Mouse (Mus musculus) layer of hippocampus, adult 2 months (tissue): ENCODE results near the gene Tmem81. TPM values are rescaled to one million over a fixed set of nuclear protein-coding genes. Genes with fewer than 3 reads are reported as not detected.

Experiments
- DNase-seq, 2 experiments: peaks; one replicate each; pipeline ENCODE4 v3.0.0; 2022; ENCODE audit warnings: low spot score in 2 of 2
- H3K27ac ChIP-seq: fragments of 200-600 bp; 2 replicates; pipeline ENCODE4 v1.8.1; 2022
- H3K4me3 ChIP-seq: fragments of 200-600 bp; 2 replicates; pipeline ENCODE4 v1.8.1; 2022; ENCODE audit warnings: mild to moderate bottlenecking
- CTCF ChIP-seq: fragments of 200-600 bp; conservative IDR thresholded peaks from 2 replicates; pipeline ENCODE4 v1.8.1; 2022; ENCODE audit warnings: antibody characterized with exemption, mild to moderate bottlenecking, moderate library complexity
- total RNA-seq, 2 experiments: library from RNA; stranded (reverse); gene quantifications; 2 replicates each; pipeline ENCODE4 v1.2.3; 2021

Tmem81 gene
- total RNA-seq, 2 experiments from 2014 or later = 6.3 to 6.4 TPM

DNA sequence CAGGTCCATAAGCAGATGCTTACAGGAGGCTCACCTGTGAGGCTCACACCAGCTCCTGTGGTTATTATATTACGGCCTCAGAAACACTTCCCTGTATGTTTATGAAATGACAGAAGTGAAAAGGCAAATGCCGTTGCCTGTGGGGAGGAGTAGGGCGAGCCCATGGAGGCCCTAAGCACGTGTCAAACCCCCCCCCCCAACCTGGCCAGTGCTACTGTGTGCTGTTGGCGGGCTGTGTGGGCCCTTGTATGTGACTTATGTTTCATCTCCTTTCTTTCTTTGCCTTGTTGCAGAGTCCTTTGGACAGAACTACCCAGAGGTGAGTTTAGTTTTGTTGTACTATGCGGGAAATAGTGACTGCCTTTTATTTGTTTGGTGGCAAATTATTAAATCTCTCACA is 22.3 kb upstream of the Tmem81 start:
- no peak for TF ChIP-seq CTCF

GRCm38 (mm10) chr1:132500535-132500934 is 5.5 kb upstream of the Tmem81 start:
- Histone ChIP-seq H3K27ac (peak overlapping the region; percentile 57; the same call in 1 of the 2 replicates), H3K4me3 (no peak overlapping the region)
- DNase-seq = no peak
- no peak for TF ChIP-seq CTCF

More for the DNA sequence above, 22.3 kb upstream of the Tmem81 start:
- no peak overlapping the region for H3K27ac ChIP-seq
- H3K4me3 ChIP-seq = no peak overlapping the region
- no peak for DNase-seq

DNA sequence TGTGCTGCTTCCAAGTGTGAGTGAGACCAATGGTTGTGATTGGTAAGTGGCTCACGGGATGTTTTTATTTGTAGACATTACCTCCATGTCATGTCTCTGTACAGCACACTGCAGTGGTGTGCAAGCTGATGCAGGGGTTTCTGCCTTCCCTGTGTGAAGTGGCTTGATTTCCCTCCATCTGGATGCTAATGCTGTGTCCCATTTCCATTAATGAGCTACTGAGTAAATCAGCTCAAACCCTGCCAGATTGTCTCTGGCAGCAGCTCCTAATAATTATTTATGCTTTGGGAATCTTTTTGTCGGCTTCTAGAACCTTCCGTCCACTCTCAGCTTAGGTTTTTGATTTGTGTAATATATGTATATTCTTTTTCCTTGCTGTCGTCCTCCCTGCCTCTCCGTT is 875 bp upstream of the Tmem81 start:
- no peak for TF ChIP-seq CTCF
- Histone ChIP-seq H3K4me3 (no peak overlapping the region), H3K27ac (peak overlapping the region; percentile 85)
- no peak for DNase-seq

DNA sequence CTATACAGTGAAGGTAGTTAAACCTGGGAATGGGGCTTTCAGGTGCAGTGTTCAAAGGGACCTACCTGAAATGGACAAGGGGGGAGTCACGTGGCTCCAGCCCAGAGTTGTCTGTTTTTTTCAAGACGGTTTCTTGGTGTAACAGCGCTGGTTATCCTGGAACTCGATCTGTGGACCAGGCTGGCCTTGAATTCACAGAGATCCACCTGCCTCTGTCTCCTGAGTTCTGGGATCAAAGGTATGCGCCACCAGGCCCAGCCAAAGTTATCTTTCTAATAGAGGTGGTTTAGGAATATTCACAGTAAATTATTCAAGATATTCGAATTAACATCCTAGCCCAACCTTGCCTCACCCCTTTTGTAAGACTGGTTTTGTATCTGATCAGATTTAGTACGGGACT is 626 bp downstream of the Tmem81 start:
- no peak for TF ChIP-seq CTCF
- Histone ChIP-seq H3K27ac (peak overlapping the region; percentile 85), H3K4me3 (no peak overlapping the region)
- no peak for DNase-seq

- no peak for DNase-seq
- no peak for TF ChIP-seq CTCF
- Histone ChIP-seq H3K4me3 (no peak overlapping the region), H3K27ac (no peak overlapping the region)
Measured at GRCm38 (mm10) chr1:132509771-132510170, 3.7 kb downstream of the Tmem81 start.

DNA sequence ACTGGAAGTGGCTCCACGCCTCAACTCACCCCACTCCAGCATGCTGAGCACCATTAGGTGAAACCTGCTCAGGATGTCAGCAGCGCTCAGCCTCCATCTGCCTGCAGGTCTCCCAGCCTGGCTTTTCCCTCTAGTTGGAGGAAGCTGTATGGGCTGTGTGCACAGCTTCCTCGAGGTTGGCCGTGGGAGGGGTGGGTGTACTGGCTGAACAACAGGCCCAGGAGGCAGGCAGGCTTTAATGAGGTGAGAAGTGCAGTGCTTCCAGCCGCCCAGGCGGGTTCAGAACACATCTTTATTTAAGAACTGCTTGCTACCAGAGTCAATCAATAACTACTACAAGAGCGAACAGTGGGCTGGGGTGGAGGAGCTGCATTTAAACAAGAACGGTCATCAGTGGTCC is 5.5 kb downstream of the Tmem81 start:
- no peak overlapping the region for H3K27ac ChIP-seq
- no peak for DNase-seq
- TF ChIP-seq CTCF = no peak
- no peak overlapping the region for H3K4me3 ChIP-seq

DNA sequence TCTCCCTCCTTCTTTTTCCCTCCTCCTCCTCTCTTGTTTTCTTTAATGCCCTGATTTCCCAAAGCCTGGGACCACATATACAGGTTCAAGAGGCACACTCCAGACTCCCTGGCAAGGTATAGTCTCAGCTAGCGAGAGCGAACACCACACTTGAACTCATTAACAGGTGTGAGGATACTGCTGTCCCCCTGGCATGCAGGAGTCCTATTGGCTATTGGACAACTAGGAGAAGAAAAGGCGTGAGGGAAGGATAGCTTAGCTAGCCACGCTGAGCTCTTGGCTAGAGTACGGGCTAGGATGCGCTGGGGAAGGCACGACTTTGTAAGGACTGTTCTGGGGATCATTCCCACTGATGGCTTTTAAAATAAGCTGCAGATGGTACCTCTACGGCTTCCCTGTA is 6.1 kb downstream of the Tmem81 start:
- Histone ChIP-seq H3K27ac (no peak overlapping the region), H3K4me3 (no peak overlapping the region)
- no peak for DNase-seq
- no peak for TF ChIP-seq CTCF

GRCm38 (mm10) chr1:132515339-132515738 is 9.3 kb downstream of the Tmem81 start:
- no peak for TF ChIP-seq CTCF
- Histone ChIP-seq H3K4me3 (no peak overlapping the region), H3K27ac (no peak overlapping the region)
- DNase-seq = no peak

DNA sequence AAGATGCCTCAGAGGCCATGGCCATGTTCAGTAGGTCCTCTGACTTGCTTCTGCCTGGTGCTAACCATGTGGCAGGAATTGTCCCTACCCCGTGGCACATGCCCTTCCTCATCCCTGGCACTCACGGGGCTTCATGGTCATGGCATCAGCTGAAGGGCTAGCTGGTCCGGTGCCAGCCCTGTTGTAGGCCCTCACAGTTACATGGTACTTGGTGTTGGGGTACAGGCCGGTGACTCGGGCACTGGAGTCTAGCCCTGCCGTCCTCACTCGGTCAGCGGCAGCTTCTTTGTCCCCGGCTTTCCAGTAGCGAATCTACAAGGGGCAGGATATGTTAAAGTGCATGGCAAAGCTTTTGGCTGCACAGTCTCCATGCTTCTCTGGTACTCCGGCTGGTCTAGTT is 10.7 kb downstream of the Tmem81 start:
- no peak overlapping the region for H3K4me3 ChIP-seq
- DNase-seq = no peak
- no peak for TF ChIP-seq CTCF
- no peak overlapping the region for H3K27ac ChIP-seq

GRCm38 (mm10) chr1:132518621-132519020 is 12.6 kb downstream of the Tmem81 start:
- no peak overlapping the region for H3K27ac ChIP-seq
- DNase-seq = no peak
- TF ChIP-seq CTCF = no peak
- H3K4me3 ChIP-seq = no peak overlapping the region

DNA sequence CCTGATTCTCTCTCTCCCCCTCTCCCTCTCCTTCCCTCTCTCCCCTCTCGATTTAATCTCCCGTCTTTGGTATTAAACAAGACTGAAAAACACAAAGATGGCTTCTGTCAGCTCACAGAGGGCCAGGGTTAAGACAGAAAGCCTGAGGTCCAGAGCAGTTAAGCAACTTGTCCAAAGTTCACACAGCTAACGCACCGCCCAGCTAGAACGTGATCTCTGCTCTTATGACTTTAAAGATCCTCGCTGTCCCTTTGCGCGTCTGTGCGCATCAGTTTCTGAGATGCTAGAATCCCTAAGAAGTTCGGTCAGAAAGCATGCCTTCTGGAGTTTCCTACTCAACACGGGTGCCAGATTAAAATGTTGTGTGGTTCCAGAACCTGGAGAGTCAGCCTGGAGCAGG is 13.7 kb downstream of the Tmem81 start:
- no peak for DNase-seq
- Histone ChIP-seq H3K4me3 (no peak overlapping the region), H3K27ac (no peak overlapping the region)
- TF ChIP-seq CTCF = no peak

- no peak overlapping the region for H3K27ac ChIP-seq
- peak; percentile 69 for TF ChIP-seq CTCF
- DNase-seq = peak; percentile 63 to 72
- H3K4me3 ChIP-seq = no peak overlapping the region
Measured at GRCm38 (mm10) chr1:132520764-132521163, 14.7 kb downstream of the Tmem81 start.

GRCm38 (mm10) chr1:132523048-132523447 is 17.0 kb downstream of the Tmem81 start:
- Histone ChIP-seq H3K4me3 (no peak overlapping the region), H3K27ac (no peak overlapping the region)
- no peak for TF ChIP-seq CTCF
- DNase-seq = no peak

GRCm38 (mm10) chr1:132523920-132524319 is 17.9 kb downstream of the Tmem81 start:
- DNase-seq = no peak
- peak; percentile 69 for TF ChIP-seq CTCF
- H3K4me3 ChIP-seq = no peak overlapping the region
- H3K27ac ChIP-seq = no peak overlapping the region

GRCm38 (mm10) chr1:132525832-132526231 is 19.8 kb downstream of the Tmem81 start:
- TF ChIP-seq CTCF = peak; percentile 97
- Histone ChIP-seq H3K4me3 (no peak overlapping the region), H3K27ac (peak overlapping the region; percentile 74)
- DNase-seq = peak; percentile 79 to 89
